Mouse (Mus musculus): Measurements from ENCODE around the gene Dap. TPM values are rescaled to one million over a fixed set of nuclear protein-coding genes. Genes with fewer than 3 reads are reported as not detected.

Gene Dap
- polyA plus RNA-seq, 1 experiment from 2014 or later, result 279 TPM

DNA sequence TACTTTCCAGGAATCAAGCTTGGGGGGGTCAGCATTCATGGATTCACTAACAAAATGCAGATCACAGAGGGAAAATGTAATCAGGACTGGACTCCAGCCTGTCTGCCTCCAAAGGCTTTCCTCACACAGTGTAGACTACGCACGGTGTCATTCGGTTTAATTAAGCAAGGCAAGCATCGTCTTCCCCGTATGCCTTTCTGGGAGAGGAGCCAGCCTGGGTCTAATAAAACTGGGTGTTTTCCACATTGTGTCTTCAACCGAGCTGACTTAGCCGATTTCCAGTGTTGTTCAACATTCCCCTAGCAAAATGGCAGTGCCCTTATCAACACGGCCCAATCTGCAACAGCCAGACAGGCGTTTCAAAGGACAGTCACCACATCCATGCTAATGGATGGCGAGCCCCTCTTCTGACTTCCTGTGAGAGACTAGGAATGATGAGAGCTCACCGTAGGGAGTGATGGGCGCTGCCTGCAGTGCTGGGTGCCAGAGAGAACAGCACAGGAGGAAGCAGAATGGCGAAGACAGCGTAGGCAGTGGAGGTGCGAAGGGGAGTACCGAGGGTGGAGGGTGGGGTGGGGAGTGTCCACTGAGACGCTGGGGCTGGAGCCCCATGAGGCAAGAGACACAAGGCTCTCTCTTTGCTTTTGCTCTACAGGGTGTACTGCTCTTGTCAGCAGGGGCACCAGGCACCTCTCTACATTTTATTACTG lies 61.0 kb downstream of the Dap start:
- H3K27ac ChIP-seq, result no peak overlapping the region
- no peak overlapping the region for H3K4me3 ChIP-seq (ENCODE audit: inconsistent target)
- no peaks in the 10 kb centered on the region for H3K36me3 ChIP-seq (ENCODE audit: inconsistent target)
- 86% methylated on average over 17 of the region's 17 CpGs for WGBS (ENCODE audit: missing documents)
- no peaks in the 10 kb centered on the region for H3K79me2 ChIP-seq (ENCODE audit: inconsistent target)

DNA sequence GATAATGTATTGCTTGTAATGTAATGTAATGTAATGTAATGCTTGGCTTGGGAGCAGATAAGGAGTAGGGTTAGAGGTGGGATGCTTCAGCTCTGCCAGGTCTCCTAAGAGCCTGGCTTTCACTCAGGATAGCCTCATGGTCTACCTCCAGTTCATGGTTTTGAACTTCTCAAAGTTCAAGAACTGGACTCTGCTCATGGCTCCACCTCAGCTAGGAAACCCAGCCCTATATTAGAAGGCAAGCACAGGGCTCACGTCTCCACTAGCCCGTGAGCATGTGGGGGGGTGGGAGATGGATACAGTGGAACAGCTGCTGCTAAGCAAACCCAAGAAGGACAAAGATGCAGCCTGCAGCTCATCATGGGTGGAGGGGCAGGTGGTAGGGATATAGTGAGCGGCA lies 61.6 kb downstream of the Dap start:
- Histone ChIP-seq H3K36me3 (ENCODE audit: inconsistent target) (no peaks in the 10 kb centered on the region), H3K4me3 (ENCODE audit: inconsistent target) (no peak overlapping the region), H3K27ac (no peak overlapping the region), H3K79me2 (ENCODE audit: inconsistent target) (no peaks in the 10 kb centered on the region)
- WGBS (ENCODE audit: missing documents), result 100% methylated on average over 3 of the region's 3 CpGs

DNA sequence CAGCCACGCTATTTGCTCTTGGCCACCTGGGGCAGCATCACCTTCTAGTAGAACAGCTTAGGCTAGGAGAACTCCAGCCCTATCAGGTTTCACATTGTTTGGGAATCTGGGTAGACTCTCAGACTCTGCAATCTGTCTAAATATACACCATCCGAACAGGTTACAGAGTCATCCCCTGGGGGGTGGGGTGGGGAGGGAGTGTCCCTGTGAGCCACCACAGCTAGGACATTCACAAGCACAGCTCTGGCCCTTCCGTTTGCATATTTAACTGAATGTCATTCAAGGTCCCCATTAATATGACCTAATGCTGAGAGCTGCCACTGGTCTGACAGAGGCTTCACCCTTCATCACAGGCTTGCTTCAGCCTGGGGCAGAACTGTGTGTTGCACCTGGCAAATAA lies 68.5 kb downstream of the Dap start:
- Histone ChIP-seq H3K4me3 (ENCODE audit: inconsistent target) (no peak overlapping the region), H3K79me2 (ENCODE audit: inconsistent target) (no peaks in the 10 kb centered on the region), H3K36me3 (ENCODE audit: inconsistent target) (no peaks in the 10 kb centered on the region; the same call in 1 of the 2 replicates), H3K27ac (no peak overlapping the region)
- 86% methylated on average over 3 of the region's 3 CpGs for whole genome bisulfite sequencing (ENCODE audit: missing documents)

DNA sequence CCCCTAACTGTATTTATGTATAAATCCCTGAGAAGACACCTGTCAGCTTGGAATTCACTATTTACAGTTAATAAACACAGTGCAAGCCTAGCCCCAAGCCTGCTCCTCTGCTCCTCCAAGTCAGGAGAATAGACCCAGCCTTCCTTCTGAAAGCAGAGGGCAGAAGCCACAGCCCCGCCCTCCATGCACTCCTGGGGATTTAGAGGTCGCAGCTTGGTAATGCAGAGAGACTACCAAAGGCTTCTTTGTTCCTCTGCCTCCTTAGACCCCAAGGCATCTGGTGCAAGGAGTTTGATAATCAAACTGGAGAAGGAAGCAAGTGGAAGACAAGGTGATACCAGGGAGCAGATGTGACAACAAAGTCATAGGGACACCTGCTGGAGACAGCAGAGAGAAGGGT lies 70.2 kb downstream of the Dap start:
- Histone ChIP-seq H3K4me3 (ENCODE audit: inconsistent target) (no peak overlapping the region), H3K36me3 (ENCODE audit: inconsistent target) (no peaks in the 10 kb centered on the region; the same call in 1 of the 2 replicates), H3K27ac (no peak overlapping the region), H3K79me2 (ENCODE audit: inconsistent target) (no peaks in the 10 kb centered on the region)
- WGBS (ENCODE audit: missing documents), result 56% methylated on average over 2 of the region's 2 CpGs

DNA sequence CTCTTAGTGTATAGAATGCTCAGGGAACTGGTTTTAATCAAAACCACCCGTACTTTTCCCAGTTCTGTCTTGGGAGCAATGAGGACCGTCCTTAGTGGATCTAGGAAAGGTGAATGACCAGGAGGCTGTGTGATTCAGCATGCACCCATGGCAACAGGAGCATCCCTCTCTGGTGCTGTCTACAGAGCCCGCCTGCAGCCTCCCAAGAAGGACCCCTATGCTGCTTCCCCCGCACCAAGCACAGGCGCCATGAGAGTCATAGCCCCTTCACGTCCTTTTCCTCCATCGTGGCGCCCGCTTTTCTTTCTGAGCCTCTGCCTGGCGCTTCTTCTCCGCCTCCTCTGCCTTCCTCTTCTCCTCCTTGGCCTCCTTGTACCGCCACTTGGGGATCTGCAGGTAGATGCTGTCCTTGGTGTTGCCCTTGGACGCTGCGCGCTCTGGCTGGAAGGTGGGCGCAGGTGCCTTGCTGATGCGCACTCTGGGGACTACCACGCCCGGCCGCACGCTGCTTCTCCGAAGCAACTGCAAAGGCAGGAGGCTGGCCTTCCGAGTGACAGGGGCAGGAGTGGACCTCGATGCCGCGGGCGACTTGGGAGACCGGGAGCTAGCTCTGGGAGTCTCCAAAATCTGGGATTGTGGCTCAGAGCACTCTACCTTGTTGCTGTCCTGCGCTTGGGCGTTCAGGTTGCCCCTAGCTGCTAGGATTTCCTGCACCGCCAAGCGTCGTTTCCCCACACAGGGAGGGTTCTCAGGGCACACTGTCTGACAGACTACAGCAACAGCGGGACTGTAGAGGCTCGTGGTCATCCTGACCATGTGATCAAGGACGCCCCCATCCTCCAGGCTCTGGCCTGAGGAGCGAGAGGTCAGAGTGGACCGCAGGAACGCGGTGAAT lies 73.0 kb downstream of the Dap start:
- no peaks in the 10 kb centered on the region for H3K79me2 ChIP-seq (ENCODE audit: inconsistent target)

DNA sequence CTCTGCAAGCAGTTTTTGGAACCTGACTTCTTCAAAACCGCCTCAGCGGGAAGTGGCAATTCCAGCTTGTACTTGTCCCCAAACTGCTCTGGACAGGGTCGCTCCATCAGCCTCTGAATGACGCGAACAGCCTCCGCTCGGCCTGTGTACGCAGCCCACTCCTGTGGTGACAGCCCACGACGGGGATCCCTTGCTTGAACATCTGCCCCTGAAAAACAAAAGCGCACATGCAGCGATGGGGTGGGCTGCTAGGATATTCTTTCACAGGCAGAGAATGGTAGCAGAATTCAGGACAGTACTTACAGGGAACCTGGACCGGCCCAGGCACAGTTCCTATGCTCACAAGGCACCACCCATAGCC lies 73.6 kb downstream of the Dap start:
- Histone ChIP-seq H3K79me2 (ENCODE audit: inconsistent target) (no peaks in the 10 kb centered on the region), H3K4me3 (ENCODE audit: inconsistent target) (no peak overlapping the region), H3K36me3 (ENCODE audit: inconsistent target) (no peaks in the 10 kb centered on the region; the same call in 1 of the 2 replicates), H3K27ac (no peak overlapping the region)
- WGBS (ENCODE audit: missing documents), result 98% methylated on average over 13 of the region's 13 CpGs

More for the DNA sequence above, 73.0 kb downstream of the Dap start:
- Histone ChIP-seq H3K36me3 (ENCODE audit: inconsistent target) (no peaks in the 10 kb centered on the region; the same call in 1 of the 2 replicates), H3K4me3 (ENCODE audit: inconsistent target) (no peak overlapping the region), H3K27ac (no peak overlapping the region)
- 94% methylated on average over 38 of the region's 40 CpGs for WGBS (ENCODE audit: missing documents)

DNA sequence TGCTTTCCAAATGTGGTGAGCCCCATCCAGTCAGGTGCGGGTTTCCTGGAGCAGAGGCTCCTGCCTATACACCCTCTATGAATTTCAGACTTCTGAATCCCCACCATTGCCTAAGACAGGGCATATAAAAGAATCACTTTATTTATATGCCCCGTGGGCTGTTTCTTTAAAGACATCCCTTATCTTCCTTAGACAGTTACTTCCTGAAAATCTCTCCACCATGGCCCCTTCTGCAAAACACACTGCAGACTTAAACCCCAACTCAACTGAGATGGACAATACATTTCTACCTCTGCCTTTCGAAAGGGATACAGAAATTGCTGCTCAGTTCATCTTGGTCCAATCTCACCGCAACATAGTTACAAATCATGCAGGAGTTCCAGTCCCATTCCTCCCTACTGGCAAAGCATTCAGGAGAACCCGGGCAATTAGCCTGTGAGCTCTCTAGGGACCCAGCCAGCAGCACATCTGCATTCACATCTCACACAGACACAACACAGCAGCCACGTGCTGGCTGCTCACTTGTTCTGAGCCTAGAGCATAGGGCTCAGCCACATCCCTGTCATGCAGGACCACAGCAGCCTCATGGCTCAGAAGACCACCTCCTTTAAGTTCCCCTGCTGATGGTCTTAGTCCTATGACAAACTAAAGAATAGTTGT lies 75.3 kb downstream of the Dap start:
- H3K36me3 ChIP-seq (ENCODE audit: inconsistent target), result no peaks in the 10 kb centered on the region; the same call in 1 of the 2 replicates
- H3K4me3 ChIP-seq (ENCODE audit: inconsistent target), result no peak overlapping the region
- H3K27ac ChIP-seq, result no peak overlapping the region
- 42% methylated on average over 5 of the region's 6 CpGs for WGBS (ENCODE audit: missing documents)
- no peaks in the 10 kb centered on the region for H3K79me2 ChIP-seq (ENCODE audit: inconsistent target)

DNA sequence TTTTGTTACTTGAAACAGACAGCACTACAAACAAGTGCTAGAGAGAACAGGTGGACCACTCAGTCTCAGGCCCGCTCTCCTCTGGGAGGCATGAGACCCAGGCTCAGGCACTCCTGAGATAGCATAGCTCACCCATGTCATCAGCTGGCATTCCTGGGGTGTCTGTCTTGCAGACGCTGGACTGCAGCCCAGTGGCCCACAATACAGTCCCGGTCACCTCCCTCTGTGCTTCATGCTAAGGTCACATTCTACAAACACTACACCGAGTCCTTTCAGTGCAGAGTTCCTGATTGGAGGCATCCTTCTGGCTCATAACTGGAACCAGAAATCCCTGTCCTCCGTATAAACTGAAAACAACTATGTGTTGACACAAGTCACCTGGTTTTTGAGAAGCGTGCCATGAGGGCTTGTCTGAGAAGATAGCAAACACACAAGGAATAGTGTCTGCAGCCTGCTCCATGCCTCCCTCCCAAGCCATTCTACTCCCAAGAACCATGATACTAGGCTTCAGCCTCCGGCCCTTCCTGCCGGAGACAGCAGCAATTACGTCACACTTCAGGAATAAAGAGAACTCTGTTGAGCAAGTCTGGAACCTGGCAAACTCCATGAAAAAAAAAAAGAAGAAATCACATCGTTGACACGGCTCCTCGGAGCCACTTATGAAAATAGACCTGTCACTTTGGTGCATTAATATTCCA lies 78.3 kb downstream of the Dap start:
- WGBS (ENCODE audit: missing documents), result 96% methylated on average over 11 of the region's 12 CpGs
- H3K4me3 ChIP-seq (ENCODE audit: inconsistent target), result no peak overlapping the region
- no peaks in the 10 kb centered on the region for H3K79me2 ChIP-seq (ENCODE audit: inconsistent target)
- H3K36me3 ChIP-seq (ENCODE audit: inconsistent target), result no peaks in the 10 kb centered on the region
- H3K27ac ChIP-seq, result no peak overlapping the region

DNA sequence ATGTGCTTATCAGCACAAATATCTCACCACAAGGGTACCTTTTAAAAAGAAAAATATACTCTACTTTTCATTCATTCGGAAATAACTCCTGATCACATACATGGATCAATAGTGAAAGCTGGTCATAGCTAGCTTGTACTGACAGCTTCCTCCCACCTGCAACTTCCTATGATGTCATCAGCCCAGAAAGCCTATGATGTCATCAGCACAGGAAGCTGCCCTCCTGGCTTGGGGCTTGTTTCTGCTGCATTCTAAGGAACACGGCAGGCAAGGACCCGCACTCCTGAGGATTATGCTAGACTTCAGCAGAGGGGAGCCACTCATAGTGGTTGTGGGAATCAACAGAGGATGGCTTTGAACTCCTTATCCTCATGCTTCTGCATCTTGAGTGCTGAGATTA lies 80.2 kb downstream of the Dap start:
- WGBS (ENCODE audit: missing documents), result 84% methylated on average over 3 of the region's 3 CpGs
- Histone ChIP-seq H3K79me2 (ENCODE audit: inconsistent target) (no peaks in the 10 kb centered on the region), H3K4me3 (ENCODE audit: inconsistent target) (no peak overlapping the region), H3K27ac (no peak overlapping the region), H3K36me3 (ENCODE audit: inconsistent target) (no peaks in the 10 kb centered on the region)

DNA sequence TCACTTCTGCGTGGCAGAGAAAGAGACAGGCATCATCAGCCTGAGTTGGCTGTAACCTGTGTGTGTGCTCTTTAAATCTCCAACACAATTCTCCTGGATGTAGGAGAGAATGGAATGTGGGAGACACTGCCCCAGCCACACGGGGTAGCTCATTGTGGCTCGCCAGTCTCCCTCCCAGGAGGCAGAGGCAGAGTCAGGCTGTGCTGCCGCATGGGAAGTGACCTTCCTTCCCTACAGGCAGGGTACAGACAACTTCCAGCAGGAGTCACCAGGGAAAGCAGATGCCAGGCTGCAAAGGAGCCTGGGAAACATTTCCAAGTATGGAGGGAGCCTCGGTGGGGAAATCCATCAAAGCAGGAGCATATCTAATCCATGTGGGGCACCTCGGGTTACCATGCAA lies 81.1 kb downstream of the Dap start:
- WGBS (ENCODE audit: missing documents), result 97% methylated on average over 6 of the region's 6 CpGs
- H3K79me2 ChIP-seq (ENCODE audit: inconsistent target), result no peaks in the 10 kb centered on the region
- H3K36me3 ChIP-seq (ENCODE audit: inconsistent target), result no peaks in the 10 kb centered on the region
- no peak overlapping the region for H3K27ac ChIP-seq
- H3K4me3 ChIP-seq (ENCODE audit: inconsistent target), result no peak overlapping the region

DNA sequence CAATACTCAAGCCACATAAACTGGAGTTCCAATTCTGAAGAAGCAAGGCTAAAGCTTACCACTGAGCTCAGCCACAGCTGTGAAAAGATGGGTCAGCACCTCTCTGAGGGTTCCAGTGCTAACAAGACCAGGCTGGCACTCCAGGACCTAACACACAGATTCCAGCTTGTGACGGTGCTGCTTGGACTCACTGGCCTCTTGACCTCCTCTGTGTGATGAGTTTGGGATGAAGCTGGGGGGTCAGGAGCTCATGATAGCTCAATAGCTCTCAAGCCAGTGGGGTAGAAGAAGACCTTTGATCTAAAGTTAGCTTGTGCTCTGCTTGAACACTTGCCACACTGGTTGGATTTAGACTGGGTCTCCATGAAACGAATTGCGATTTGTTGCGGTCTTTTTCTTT lies 82.6 kb downstream of the Dap start:
- H3K79me2 ChIP-seq (ENCODE audit: inconsistent target), result no peaks in the 10 kb centered on the region
- H3K4me3 ChIP-seq (ENCODE audit: inconsistent target), result no peak overlapping the region
- 92% methylated on average over 4 of the region's 4 CpGs for WGBS (ENCODE audit: missing documents)
- H3K36me3 ChIP-seq (ENCODE audit: inconsistent target), result no peaks in the 10 kb centered on the region
- H3K27ac ChIP-seq, result no peak overlapping the region

DNA sequence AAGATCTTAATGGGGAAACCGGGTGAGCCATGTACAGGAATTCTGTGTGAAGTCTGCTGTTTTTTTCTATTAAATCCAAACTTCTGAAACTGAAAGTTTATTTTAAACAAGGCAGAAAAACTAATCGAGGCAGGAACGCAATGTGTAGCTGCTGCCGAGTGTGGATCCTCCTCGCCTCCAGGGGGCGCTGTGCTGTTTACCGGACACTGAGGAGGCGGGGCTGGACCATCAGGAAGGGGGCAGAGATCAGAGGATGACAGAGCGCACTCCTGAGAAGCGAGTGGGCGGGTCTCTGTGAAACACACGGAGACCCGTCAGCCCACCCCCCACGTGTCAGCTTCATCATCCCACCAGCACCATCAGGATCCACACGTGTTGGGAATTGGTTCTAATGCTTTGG lies 85.4 kb downstream of the Dap start:
- H3K36me3 ChIP-seq (ENCODE audit: inconsistent target), result no peaks in the 10 kb centered on the region
- 87% methylated on average over 15 of the region's 15 CpGs for WGBS (ENCODE audit: missing documents)
- H3K27ac ChIP-seq, result no peak overlapping the region
- no peaks in the 10 kb centered on the region for H3K79me2 ChIP-seq (ENCODE audit: inconsistent target)
- no peak overlapping the region for H3K4me3 ChIP-seq (ENCODE audit: inconsistent target)

DNA sequence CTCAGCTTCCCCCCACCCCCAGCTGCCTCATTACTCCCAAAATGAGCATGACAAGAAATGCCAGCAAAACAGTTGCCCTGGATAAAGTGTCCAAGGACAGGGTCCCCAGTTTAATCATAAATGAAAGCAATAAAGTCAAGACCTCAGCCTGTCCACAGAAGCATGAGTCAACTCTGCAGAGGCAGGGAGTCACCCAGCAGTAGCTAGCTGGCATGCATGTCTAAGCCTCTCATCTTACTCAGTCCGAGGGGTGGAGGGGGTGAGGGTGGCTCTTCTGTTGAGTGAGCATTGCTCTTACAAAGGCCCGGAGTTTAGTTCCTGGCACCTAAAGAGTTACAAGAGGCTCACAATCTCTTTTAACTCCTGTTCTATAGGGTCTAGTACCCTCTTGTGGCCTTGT lies 87.9 kb downstream of the Dap start:
- Histone ChIP-seq H3K79me2 (ENCODE audit: inconsistent target) (no peaks in the 10 kb centered on the region), H3K36me3 (ENCODE audit: inconsistent target) (no peaks in the 10 kb centered on the region), H3K4me3 (ENCODE audit: inconsistent target) (no peak overlapping the region), H3K27ac (no peak overlapping the region)
- 85% methylated on average over 2 of the region's 2 CpGs for WGBS (ENCODE audit: missing documents)

DNA sequence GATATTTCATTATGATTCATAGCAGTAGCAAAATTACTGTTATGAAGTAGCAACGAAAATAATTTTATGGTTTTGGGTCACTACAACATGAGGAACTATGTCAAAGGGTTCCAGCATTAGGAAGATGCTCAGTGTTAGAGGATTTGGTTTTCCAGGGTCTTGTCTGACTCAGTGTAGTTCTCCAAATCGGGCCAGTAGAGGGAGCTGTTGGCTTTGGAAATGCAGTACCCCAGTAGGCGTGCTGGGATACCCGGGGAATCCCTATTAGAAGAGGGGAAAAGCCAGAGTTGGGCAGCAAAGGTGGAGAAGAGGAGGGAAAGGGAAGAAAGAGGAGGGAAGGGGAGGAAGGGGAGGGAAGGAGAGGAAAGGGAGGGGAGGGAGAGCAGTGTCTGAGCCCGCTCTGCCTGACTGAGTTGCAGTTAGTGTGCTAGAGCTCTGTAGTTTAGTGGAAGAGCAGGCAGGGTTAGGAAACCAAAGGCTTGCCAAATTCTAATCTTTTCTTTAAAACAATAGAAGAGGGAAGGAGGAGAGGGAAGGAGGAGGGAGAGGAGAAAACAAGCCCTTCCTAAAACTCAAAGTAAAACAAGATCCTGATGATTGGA lies 91.6 kb downstream of the Dap start:
- H3K4me3 ChIP-seq (ENCODE audit: inconsistent target), result no peak overlapping the region
- H3K79me2 ChIP-seq (ENCODE audit: inconsistent target), result no peaks in the 10 kb centered on the region
- H3K27ac ChIP-seq, result no peak overlapping the region
- H3K36me3 ChIP-seq (ENCODE audit: inconsistent target), result no peaks in the 10 kb centered on the region
- WGBS (ENCODE audit: missing documents), result 21% methylated on average over 5 of the region's 5 CpGs
